Mouse (Mus musculus) olfactory bulb, adult 2 months (tissue): ENCODE measurements around the gene Nln. TPM values are rescaled to one million over a fixed set of nuclear protein-coding genes. Genes with fewer than 3 reads are reported as not detected.

Experiments used
- H3K27ac ChIP-seq: fragments of 200-500 bp; 2 replicates; pipeline ENCODE4 v1.5.1; 2012; ENCODE audit warnings: low read depth, low read length; ENCODE audit not compliant: insufficient read depth
- H3K4me1 ChIP-seq: fragments of 200-500 bp; 2 replicates; pipeline ENCODE4 v1.6.1; 2012; ENCODE audit warnings: low read length; ENCODE audit not compliant: control insufficient read depth, insufficient read depth
- H3K4me3 ChIP-seq: fragments of 200-500 bp; 2 replicates; pipeline ENCODE4 v1.5.1; 2012; ENCODE audit warnings: mild to moderate bottlenecking, low read depth, low read length, moderate library complexity; ENCODE audit not compliant: insufficient read depth
- CTCF ChIP-seq: fragments of 200-500 bp; IDR thresholded peaks from 2 replicates; pipeline ENCODE4 v1.5.1; 2012; ENCODE audit warnings: low read depth, mild to moderate bottlenecking, low read length, moderate library complexity; ENCODE audit not compliant: insufficient read depth
- POLR2A ChIP-seq: fragments of 200-500 bp; IDR thresholded peaks from 2 replicates; pipeline ENCODE4 v1.6.1; 2012; ENCODE audit warnings: mild to moderate bottlenecking, low read depth, low read length, moderate library complexity; ENCODE audit not compliant: insufficient read depth
- WGBS: fragments of 180-500 bp; shearing (Covaris S2); methylation state at CpG from one replicate; pipeline ENCODE4 v1.1.7; 2018; 5-methylcytosine and 5-hydroxymethylcytosine counted together
- polyA plus RNA-seq: library from polyadenylated mRNA; stranded (reverse); fragments of >200 nt; gene quantifications from 2 replicates; pipeline ENCODE4 v1.2.4, GENCODE M21; 2012; ENCODE audit warnings: low replicate concordance; ENCODE audit not compliant: missing spikeins, insufficient read depth, insufficient read length

The Nln gene
- polyA plus RNA-seq, 1 experiment, result not detected

DNA sequence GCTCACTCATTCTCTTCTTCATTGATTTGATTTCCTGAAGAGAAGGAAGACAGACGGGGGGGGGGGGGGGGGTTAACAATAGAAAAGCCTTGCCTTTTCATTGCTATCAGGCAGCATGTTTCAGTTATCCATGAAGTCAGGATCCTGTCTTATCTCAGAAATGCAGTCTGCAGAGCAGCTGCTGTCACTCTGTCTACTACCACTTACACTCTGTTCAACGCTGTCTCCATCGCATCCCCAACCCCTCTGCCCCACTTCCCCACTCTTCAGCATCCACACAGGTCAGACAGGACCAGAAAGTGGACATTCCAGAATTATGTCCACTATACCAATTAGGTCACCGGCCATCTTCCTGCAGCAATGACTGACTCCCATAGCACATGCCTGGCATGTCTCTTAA is 49.9 kb downstream of the Nln start:
- no peak for TF ChIP-seq POLR2A
- TF ChIP-seq CTCF, result no peak
- Histone ChIP-seq H3K4me3 (no peak overlapping the region), H3K4me1 (peaks cover 2% of the 10 kb centered on the region), H3K27ac (no peak overlapping the region)
- 90% methylated on average over 4 of the region's 4 CpGs for WGBS

- no peak for TF ChIP-seq POLR2A
- TF ChIP-seq CTCF, result no peak
- Histone ChIP-seq H3K4me3 (no peak overlapping the region), H3K27ac (no peak overlapping the region), H3K4me1 (peaks cover 2% of the 10 kb centered on the region)
- 70% methylated on average over 9 of the region's 9 CpGs for WGBS
These were observed 50.7 kb downstream of the Nln start for GRCm38 (mm10) chr13:104058761-104059160.

DNA sequence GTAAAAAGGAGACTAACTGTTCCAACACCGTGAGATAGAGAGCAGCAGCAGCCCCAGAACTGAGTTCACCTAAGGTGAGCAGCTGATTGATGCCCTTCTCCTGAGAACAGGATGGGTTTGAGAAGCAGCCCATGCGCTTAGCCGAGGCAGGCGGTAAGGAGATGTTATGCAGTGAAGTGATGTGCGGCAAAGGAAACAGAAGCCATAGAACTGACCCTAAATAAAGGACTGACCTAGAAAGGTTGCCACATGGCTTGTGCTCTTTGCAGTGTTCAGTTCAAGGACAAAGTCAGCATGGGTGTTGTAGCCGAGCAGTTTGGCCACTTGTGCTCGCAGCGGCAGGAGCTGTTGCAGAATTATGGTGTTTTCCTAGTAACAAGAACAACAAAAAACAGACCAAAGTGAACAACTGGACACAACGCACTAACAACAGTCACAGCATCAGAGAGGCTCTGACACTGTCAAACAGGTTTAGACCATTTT is 57.1 kb downstream of the Nln start:
- Histone ChIP-seq H3K27ac (no peak overlapping the region), H3K4me1 (no peaks in the 10 kb centered on the region), H3K4me3 (no peak overlapping the region)
- TF ChIP-seq POLR2A (no peak), CTCF (no peak)
- 88% methylated on average over 9 of the region's 9 CpGs for WGBS

DNA sequence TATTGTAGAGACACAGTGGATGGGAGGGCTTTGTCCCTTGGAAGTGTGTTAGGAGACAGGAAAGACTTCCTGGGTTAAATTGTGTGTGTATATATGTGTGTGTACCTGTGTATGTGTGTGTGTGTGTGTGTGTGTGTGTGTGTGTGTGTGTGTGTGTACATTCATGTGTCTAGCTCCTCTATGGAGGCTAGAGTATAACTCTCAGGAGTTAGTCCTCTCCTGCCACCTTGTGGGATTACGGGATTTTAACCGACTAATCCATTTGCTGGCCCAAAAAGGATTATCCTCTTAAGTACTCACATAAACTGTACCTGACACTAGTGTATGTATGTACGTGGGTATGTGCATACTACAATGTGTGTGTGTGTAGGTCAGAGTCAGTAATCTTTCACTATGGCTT is 60.6 kb downstream of the Nln start:
- no peak overlapping the region for H3K4me3 ChIP-seq
- no peaks in the 10 kb centered on the region for H3K4me1 ChIP-seq
- H3K27ac ChIP-seq, result no peak overlapping the region
- WGBS, result 52% methylated on average over 3 of the region's 3 CpGs
- TF ChIP-seq POLR2A (no peak), CTCF (no peak)

DNA sequence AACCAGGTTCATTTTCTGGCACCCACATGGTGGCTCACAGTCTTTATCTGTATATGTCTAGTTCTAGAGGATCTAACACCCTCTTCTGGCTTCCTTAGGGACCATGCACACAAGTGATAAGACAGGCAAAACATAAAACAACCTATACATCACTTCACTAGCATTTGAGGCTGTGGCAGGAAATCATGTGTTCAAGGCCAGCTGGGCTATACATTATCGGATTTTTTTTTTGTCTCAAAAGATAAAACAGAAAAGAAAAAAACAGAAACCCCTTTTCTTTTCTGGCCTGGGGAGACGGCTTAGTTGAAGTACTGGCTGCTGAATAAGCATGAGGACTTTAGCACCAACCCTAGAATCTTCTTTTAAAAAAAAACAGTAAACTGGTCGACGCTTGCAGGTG is 64.3 kb downstream of the Nln start:
- H3K27ac ChIP-seq, result no peak overlapping the region
- TF ChIP-seq POLR2A (no peak), CTCF (no peak)

DNA sequence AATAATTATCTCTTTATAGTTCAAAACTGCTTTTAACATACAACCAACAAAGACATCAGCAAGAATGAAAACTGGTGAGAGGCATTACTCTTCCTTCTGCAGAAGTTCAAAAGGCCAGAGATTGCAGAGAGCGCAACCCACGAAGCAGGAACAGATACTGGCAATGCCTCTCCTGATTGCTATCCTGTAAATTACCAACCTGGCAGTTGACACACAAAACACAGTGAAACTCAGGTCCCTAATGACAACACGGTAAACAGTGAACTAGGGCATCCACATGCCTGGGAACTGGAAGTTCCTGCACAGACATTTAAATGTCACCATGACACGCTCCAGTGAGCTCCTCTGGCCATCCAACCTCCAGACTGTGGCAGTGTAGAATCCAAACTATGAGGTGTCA is 65.1 kb downstream of the Nln start:
- TF ChIP-seq POLR2A, result no peak
- TF ChIP-seq CTCF, result no peak
- Histone ChIP-seq H3K27ac (no peak overlapping the region), H3K4me3 (no peak overlapping the region), H3K4me1 (peaks cover 4% of the 10 kb centered on the region; the same call in 1 of the 2 replicates)
- 93% methylated on average over 4 of the region's 4 CpGs for WGBS

More for the DNA sequence above, 64.3 kb downstream of the Nln start:
- WGBS, result 93% methylated on average over 4 of the region's 4 CpGs
- Histone ChIP-seq H3K4me3 (no peak overlapping the region), H3K4me1 (peaks cover 2% of the 10 kb centered on the region; the same call in 1 of the 2 replicates)

- 81% methylated on average over 8 of the region's 8 CpGs for WGBS
- no peak overlapping the region for H3K4me3 ChIP-seq
- no peak for TF ChIP-seq POLR2A
- TF ChIP-seq CTCF, result no peak
- H3K4me1 ChIP-seq, result peaks cover 7% of the 10 kb centered on the region; the same call in 1 of the 2 replicates
- H3K27ac ChIP-seq, result no peak overlapping the region
These were observed 66.7 kb downstream of the Nln start for GRCm38 (mm10) chr13:104042738-104043137.

DNA sequence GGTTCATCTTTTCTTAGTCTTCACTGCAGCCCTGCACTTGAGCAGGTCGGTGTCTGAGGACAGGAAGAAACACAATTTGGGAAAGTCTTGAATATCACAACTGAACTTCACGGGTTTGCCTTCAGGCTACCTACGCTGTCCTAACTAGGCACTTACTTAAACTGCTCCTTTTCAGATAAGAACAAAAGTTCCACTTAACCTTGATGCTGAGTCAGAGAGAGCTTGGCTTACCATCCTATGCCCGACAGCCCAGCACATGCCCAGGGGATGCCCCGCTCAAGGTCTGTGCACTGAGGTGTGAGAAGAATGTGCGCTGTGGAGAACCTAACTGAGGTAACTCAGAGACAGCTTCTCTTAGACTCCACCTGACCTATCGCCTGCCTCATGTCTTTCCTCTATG is 67.9 kb downstream of the Nln start:
- H3K4me1 ChIP-seq, result peaks cover 10% of the 10 kb centered on the region; the same call in 1 of the 2 replicates
- WGBS, result 91% methylated on average over 7 of the region's 7 CpGs
- H3K27ac ChIP-seq, result no peak overlapping the region
- H3K4me3 ChIP-seq, result no peak overlapping the region
- TF ChIP-seq POLR2A (no peak), CTCF (no peak)

- no peak overlapping the region for H3K27ac ChIP-seq
- no peak for TF ChIP-seq CTCF
- no peak for TF ChIP-seq POLR2A
- 47% methylated on average over 4 of the region's 4 CpGs for WGBS
- H3K4me1 ChIP-seq, result peaks cover 11% of the 10 kb centered on the region; the same call in 1 of the 2 replicates
- H3K4me3 ChIP-seq, result no peak overlapping the region
These were observed 68.5 kb downstream of the Nln start for GRCm38 (mm10) chr13:104040950-104041349.
